Mouse (Mus musculus): Measurements from ENCODE around the gene Itsn1.

Itsn1 gene

DNA sequence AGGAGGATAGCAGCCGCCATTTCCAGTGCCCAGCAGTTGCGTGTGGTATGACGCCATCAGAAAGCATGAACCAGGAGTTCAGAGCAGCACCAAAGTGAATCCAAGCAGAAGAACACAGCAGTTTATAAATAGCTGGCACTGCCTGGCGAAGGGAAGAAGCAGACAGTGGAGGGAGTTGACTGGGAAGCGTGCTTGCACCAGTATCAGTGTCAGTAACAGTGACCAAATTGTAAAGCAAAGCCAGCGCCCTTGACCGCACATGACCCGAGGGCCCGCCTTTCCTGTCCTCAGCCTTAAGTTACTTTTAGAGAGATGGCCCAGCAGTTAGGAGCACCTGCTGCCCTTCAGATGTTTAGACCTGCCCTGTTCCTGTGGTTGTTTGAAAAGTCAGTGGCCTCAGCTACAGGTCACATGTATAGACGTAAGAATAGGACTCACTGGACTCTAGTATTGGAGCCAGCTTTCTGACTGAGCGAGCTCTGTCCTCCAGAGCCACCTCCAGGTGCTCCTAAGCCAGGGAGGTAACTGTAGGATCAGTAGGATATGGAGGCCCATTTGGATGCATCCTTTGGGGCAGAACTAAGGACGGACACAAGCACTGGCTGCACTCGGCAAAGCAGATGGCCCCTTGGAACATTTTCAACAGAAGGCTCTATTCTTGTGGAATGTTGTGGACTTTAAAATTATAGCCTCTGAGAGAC lies 118.6 kb downstream of the Itsn1 start:
- no peak for DNase-seq (ENCODE audit: low spot score)

DNA sequence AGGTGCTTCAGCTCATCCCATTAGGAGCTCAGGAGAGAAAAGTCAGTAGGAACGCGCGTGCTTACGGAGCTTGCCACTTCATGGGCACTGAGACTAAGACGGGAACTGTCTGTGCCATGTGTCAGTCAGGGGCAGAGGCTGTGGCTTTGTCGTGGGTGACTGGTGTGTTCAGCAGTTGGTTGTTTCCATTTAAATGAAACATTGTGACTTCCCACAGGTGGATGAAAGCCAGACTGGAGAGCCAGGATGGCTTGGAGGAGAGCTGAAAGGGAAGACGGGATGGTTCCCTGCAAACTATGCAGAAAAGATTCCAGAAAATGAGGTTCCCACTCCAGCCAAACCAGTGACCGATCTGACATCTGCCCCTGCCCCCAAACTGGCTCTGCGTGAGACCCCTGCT lies 119.4 kb downstream of the Itsn1 start:
- no peak for DNase-seq (ENCODE audit: low spot score)

DNA sequence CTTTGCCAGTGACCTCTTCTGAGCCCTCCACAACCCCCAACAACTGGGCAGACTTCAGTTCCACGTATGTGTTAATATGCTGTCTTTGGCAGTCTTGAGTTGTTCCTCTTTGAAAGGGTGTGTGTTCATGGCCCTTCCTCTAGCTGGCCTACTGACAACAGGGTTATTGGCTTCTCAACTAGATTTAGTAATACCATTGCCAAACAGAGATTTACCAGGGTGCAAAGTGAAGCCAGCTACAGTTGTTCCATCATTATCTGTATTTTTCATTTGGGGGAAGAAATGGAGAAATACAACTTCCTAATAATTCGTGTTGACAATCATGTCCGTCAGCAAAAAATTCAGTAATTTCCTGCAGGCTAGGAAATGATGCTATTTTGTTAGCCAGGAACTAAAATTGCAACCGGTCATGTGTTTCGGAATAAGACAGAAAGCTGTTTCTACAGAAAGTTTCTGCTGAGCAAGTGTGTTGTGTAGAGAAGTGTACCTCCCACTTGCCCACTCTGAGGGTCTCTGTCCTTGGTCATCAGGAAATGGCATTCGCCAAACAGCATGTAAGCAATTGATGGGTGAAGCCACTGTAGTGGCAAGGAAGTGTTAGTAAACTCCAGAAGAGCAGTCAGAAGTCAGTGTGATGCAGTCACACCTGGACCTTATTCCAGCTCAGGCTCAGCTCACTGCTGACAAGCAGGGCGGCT lies 120.0 kb downstream of the Itsn1 start:
- DNase-seq (ENCODE audit: low spot score), result no peak

DNA sequence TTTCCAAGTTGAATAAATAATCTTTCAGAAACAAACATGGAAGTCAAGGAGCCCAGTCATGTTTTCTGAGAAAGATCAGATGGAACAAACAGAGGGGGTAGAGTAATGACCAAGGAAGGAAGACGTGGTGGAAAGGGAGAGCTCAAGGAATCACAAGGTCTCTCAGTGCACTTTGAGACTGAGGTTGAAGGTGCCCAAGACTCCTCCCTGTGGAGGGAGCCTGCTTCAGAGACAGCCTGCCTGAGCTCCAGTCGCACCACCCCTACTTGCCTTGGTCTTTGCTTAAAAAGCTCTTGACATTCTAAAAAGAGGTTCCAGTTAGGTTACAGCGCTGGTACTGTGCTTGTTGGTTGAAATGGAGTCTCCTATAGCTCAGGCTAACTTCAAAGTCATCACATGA lies 121.1 kb downstream of the Itsn1 start:
- no peak for DNase-seq (ENCODE audit: low spot score)

DNA sequence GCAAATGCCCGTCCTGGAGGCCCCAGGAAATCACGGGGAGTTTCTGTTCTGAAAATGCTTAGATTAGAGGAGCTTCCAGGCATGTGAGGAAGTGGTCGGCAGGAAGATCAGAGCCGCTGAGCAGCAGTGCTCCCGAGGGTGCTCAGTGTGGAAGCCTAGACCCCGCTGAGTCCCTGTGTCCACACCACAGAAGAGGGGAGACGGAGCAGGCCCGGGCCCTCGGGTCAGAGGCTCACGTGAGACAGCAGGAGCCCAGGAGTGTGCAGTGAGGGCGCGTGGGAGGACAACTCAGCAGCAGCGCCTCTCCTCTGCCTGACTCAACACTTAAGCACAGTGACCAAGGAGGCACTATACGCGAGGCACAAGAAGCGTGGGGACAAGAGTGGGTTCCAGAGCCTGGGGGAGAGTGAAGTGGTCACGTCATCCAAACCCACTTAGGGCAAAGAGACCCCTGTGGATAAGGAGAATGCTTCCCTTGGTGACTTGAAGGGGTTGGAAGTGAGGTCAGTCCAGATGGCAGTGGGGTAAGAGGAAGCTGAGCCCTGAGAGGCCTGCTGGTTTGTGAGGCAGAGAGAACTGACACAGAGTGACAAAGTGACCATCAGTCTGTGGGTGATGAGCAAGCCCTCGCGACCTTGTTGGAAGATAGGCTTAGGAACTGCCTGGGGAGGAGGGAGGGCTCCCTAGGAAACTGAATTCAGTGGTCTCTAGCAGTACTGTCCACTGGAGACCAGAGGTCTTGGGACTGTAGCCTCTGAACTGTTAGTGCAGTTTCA lies 122.6 kb downstream of the Itsn1 start:
- no peak for DNase-seq (ENCODE audit: low spot score)

DNA sequence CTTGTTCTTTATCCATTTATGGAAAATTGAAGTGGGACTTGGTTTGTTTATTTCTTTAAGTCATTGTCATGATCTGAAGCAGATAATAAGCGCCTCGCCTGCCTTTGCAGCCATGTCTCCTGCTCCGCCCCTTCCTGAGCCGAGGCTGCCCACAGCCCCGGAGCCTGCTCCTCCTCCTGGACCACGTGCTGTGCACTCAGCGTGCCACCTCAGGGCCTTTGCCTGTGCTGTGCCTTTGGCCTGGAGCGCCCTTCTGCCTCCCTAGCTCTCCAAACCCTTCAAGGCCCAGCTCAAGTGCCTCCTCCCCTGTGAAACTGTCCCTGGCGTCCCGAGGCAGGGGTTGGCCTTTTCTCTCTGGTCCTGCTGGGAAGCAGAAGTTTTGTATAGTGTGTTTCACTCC lies 123.7 kb downstream of the Itsn1 start:
- no peak for DNase-seq (ENCODE audit: low spot score)

DNA sequence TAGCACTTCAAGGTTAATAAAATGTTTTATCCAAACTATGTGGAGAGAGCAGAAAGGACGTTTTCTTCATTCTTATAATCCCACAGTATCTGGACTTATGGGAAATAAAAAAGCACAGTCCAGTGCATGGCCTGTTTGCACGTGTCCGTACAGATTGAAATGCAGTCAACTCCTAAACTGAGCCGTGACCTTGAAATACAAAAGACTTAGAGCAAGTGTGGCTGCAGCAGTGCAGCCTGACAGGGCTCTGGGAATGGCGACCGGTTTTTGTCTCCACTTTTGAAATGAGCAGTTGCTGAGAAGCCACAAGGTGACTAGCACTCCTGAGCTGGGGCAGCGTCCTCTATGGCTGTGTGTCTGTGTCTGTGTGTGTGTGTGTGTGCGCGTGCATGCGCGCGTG lies 124.1 kb downstream of the Itsn1 start:
- no peak for DNase-seq (ENCODE audit: low spot score)

DNA sequence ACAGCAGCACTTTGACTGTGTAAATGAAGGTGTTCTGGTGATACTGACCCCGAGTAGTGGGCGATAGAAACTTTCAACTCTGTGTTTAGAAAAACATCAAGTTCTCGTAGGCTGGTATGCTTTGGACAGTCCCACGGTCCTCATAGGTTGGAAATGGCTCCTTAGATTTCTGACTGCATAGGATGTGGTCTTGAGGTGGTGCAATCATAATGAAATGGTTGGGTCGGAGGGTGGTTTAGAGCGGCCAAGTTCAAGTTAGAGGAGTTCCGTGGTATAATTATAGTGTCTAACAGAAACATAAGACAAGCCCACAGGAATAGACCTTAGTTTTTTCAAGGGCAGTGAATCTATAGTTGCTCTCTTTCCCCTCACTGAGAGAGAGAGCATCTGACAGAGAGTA lies 129.6 kb downstream of the Itsn1 start:
- DNase-seq (ENCODE audit: low spot score), result no peak

DNA sequence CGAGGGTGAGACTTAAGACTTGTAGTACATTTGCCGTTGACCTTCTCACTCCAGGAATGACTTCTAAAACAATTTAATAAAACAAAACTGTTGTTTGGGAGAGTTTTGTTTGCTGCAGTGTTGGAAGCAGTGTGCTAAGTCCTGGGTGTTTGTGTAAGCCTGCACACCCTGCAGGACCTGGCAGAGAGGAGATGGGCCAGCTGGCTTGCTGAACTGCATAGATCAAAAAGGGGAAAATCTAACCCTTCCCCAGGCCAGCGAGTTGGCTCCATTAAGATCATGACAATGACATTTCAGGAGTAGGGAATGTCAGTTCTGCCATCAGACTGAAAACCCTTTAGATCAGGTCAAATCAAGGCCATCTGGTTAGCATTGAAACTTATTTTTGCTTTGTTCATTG lies 130.1 kb downstream of the Itsn1 start:
- DNase-seq (ENCODE audit: low spot score), result no peak

DNA sequence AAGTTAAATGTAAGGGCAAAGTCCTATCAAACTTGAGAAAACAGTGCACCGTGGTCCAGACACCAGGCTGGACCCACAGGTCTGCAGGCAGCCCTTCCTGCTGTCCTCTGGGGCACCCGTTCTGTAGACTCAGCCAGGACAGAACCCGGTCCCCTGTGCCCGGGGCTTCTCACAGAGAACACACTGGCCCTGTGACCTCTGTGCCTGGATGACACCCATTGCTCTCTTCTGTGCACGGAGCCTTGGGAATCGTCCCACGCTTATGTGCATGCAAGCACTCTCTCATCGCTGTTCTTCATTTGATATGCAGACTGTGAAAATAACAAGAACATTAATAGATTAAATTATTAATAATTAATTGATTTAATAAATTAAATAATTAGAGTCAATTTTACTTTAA lies 130.9 kb downstream of the Itsn1 start:
- no peak for DNase-seq (ENCODE audit: low spot score)

DNA sequence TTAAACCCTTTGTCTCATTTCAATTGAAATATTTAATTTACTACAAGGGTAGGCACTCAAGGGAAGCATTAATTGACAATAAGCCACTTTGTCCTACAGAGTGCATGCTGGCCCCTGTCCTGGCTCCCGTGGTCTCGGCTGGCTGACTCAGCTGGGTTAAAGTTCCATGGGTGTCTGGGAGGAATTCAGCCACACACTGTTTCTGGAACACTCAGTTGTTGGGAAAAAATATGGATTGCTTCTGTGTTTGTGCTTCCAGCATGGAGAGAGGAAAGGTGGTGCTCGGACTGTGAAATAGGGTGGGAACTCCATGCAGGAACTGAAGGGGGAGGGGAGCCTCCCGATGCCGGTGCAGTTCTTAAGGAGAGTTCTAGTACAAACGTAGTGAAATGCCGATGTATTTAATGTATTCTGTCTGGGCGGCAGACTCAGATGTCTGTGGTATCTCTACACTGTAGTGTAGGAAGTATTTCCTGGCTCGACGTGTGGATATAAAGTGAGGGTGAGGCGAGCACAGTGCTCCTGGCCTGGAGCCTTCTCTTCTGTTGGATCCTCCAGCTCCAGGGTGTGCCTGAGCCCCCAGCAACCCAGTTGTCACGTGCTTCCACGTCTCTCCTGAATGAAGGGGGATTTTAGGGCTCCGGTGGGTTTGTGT lies 131.5 kb downstream of the Itsn1 start:
- DNase-seq (ENCODE audit: low spot score), result no peak

DNA sequence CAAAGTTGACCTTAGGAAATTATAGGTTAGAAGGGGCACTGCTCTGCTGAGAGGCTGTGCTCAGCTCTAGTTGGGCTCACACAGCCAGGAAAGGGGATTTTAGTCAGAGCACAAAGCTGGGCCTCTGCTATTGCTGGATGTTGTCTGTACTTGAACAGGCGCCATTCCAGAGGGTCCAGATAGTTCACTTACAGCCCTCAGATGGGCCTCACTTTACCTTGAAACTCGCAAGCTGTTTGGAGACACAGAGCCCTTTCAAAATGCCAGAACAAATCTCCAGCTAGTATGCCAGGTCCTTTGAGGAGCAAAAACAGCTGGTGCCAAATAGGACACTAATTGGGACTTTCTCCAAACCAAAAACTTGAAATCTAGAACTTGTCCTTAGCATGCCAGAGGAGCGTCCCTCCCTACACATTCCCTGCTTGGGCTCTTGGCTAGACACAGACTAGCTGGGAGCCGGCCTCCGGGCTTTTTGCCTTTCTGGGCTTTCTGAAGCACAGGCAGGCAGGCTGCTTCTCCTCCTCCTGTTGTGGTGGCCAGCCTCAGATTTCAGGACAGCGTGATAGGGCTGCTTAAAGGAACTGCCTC lies 132.8 kb downstream of the Itsn1 start:
- no peak for DNase-seq (ENCODE audit: low spot score)

DNA sequence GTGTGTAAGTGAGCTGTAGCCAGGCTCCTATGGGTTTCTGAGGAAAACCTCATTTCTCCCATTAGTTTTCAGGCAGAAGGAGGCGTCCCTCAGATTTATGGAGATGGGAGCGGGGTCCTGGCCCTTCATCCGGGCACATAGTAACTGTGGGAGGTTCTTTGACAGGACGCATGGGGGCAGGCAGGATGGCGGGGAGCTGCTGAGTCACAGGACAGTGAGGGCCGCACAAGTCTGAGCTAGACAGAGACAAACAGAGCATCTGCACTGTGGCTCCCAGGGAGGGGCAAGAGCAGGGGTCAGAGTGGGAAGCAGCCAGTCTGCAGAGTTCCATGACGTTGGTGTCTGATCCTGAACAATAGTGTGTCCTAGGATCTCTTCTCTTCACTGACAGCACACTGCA lies 133.8 kb downstream of the Itsn1 start:
- no peak for DNase-seq (ENCODE audit: low spot score)

DNA sequence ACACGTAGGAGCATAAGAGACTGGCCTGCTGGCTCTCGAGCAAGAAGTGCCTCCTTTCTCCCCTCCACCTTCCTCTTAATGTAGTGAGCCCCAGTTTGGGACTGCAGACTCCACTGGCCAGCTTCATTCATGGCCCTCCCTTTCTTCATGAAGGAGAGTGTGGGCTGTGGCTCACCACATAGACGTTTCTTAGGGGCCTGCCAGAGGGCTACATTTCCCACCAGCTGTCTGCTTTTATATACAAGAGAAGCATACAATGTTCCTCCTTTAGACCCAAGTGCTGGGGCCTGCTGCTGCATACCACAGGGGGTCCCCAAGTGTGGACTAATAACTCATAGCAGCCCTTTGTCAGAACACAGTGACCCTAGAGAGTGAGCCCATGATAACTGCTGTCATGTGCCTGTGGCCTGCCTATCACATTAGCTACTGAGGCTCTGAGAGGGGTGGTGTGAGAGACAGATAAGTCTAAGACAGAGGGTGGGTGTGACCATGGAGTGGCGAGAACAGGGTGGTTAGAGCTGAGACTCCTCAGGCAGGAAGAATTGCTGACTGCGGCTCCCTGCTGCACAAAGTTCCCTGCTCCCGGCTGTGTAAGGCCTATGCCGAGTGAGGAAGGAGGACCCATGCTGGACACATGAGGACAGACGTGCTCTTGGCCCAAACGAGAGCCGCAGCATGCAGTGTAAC lies 135.7 kb downstream of the Itsn1 start:
- DNase-seq (ENCODE audit: low spot score), result no peak

DNA sequence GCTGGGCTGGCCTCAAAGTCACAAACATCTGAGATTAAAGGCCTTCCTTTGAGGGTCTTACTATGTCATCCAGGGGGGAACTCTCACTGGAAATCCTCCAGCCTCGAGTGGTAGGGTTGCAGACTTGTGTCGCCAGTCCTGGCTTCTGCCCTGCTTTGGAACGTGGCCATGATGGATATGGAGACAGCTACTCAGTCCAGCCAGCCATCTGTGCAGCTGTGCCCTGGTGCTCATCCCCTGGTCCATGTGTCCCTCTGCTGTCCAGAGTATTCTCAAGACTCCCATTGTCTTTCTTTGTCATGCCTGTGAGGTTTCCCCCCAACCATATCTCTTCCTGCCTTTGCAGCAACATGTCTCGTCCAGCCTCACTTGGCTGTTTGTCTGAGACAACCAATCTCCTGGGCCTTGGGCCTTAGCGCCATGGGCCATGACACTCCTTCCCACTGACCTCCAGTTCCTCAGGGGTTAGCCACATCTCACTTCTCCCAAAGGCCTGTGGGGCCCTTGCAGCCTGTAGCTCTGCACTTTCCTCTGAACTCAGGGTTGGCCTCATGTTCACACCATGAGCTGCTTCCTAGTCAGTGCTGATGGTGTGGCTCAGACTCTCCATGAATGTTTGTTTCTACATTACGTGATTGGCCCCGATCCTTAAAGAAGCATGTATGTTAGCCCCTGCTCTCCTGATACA lies 136.6 kb downstream of the Itsn1 start:
- DNase-seq (ENCODE audit: low spot score), result no peak

DNA sequence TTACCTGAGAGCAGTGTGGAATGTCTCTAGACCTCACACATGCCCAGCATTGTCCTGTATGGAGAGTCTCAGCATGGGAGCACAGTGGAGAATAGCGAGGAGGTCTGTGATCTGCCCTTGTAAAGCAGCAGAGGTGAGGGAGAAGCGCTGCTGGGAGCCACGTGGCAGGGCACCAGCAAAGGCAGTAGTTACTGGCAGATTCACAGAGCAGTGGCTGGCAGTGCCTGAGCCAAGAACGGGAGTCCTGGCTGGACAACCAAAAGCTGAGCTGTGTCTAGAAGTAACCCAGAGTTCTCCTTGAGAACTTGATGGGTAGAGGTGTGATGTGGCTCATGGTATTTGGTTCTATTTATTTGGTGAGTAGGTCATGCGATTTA lies 137.2 kb downstream of the Itsn1 start:
- no peak for DNase-seq (ENCODE audit: low spot score)

DNA sequence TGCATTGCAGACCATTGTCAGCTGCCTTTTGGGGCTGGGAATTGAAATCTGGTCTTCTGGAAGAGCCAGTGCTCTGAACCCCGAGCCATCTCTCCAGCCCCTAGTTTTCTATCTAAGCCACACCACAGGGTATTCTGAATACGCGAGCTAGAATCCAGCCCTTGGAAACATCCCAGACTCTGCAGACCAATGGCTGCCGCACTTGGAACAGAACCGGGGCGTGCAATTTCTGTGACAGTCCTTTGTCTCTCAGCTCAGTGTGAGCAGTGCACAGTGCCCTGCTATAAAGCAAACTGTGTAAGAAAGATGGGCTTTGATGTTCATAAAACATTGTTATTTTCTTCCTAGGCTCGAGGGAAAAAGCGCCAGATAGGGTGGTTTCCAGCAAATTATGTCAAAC lies 138.6 kb downstream of the Itsn1 start:
- no peak for DNase-seq (ENCODE audit: low spot score)

DNA sequence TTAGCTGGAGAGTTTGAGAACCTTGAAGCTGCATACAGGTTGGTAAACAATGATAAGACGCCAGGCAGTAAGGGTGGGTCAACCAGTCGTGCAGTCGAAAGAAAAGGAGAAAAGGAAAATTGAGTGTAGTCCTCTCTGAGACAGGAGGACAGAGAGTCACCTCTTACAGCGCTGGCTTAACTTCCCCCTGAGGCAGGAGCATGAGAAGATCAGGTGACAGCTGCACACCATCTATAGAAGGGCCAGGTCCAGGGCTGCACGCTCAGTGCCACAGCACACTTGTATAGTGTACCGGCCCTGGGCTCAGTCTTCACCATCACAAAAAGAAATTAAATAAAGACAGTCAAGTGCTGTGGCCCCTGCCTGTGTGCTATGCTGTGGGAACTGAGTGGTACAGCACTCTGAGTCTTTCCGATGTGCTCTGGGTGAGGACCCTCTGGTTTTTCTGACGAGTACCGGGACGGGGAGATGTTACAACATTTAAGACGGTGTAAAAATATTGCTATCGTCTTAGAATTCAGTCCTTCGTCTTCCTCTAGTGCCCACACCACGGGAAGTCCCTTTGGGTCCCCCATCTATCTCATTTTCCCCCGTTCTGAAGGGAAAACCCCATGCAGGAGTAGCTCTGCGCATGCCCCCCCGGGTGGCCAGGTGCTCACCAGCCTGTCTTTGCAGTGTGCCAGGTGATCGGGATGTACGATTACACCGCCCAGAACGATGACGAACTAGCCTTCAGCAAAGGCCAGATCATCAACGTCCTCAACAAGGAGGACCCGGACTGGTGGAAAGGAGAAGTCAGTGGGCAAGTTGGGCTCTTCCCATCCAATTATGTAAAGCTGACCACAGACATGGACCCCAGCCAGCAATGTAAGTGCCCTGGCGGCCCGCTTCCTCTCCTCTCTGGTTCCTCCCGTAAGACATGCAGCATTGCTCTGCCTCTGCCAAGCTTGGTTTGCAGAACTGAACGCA lies 140.1 kb downstream of the Itsn1 start:
- no peak for DNase-seq (ENCODE audit: low spot score)

DNA sequence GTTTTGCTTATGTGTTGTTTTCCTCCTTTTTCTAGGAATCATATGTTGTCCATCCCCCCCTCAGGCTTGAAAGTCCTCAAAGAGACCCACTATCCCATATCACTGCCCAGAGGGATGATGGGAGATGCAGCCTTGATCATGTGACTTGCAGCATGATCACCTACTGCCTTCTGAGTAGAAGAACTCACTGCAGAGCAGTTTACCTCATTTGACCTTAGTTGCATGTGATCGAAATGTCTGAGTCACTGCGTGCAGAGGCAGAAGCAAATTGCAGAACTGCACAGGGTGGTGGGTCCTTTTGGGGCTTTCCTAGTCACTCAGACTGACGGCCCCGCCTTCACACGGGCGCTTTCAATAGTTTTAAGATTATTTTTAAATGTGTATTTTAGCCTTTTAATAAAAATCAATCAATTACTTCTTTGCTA lies 141.1 kb downstream of the Itsn1 start:
- DNase-seq (ENCODE audit: low spot score), result no peak

DNA sequence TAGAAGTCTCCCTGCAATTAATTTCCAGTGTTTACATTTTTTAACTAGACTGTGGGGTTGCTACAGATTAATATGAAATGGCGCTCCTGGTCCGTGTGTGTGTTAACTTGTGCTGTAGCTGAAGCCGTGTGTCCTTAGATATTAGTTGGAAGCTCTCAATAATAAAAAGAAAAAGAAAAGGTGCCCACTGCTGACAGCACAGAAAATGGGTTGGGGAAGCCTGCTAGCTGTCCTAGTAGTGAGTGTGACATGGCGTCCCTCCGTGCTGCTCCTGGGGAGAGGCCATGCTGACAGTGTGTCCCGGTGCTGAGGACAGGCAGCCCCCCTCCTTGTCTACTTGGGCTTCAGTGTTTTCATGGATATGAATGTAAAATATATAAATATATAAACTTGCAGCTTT lies 142.1 kb downstream of the Itsn1 start:
- DNase-seq (ENCODE audit: low spot score), result no peak
